Mouse (Mus musculus): ENCODE results near the gene Ceacam19.

Gene Ceacam19

GRCm38 (mm10) chr7:19836843-19837242, 50.9 kb downstream of the Ceacam19 start:
- no peak for DNase-seq

GRCm38 (mm10) chr7:19834055-19834454, 53.7 kb downstream of the Ceacam19 start:
- DNase-seq, result no peak

GRCm38 (mm10) chr7:19831837-19832236, 55.9 kb downstream of the Ceacam19 start:
- no peak for DNase-seq

GRCm38 (mm10) chr7:19830682-19831156, 57.0 kb downstream of the Ceacam19 start:
- DNase-seq, result peak; percentile 72 to 85

- no peak for DNase-seq
These were observed 58.1 kb downstream of the Ceacam19 start for GRCm38 (mm10) chr7:19829694-19830093.

- DNase-seq, result peak; percentile 22 to 37
These were observed 61.0 kb downstream of the Ceacam19 start for GRCm38 (mm10) chr7:19826756-19827155.

Measured in kidney, postnatal 4 days (tissue).